Mouse (Mus musculus) lung, postnatal 10 days (tissue): Measurements from ENCODE around the gene Cxcl9.

ENCODE experiments used
- DNase-seq: peaks from one replicate; pipeline ENCODE4 v3.0.0; 2021

Cxcl9 gene

GRCm38 (mm10) chr5:92277437-92278394 is 50.2 kb downstream of the Cxcl9 start, which contains the start of gene Naaa:
Naaa (minus strand) TSS chr5:92278170.
- peak; percentile 92 for DNase-seq
